Mouse (Mus musculus) bone marrow macrophage, adult 2 months (primary cell): ENCODE measurements around the gene Synrg.

Experiments
- CTCF ChIP-seq: IDR thresholded peaks from 2 replicates; pipeline ENCODE4 v1.5.1; 2012; ENCODE audit warnings: low read depth, mild to moderate bottlenecking, low read length, moderate library complexity
- POLR2A ChIP-seq: IDR thresholded peaks from 2 replicates; pipeline ENCODE4 v1.6.1; 2012; ENCODE audit warnings: mild to moderate bottlenecking, low read depth, low read length, borderline replicate concordance

DNA sequence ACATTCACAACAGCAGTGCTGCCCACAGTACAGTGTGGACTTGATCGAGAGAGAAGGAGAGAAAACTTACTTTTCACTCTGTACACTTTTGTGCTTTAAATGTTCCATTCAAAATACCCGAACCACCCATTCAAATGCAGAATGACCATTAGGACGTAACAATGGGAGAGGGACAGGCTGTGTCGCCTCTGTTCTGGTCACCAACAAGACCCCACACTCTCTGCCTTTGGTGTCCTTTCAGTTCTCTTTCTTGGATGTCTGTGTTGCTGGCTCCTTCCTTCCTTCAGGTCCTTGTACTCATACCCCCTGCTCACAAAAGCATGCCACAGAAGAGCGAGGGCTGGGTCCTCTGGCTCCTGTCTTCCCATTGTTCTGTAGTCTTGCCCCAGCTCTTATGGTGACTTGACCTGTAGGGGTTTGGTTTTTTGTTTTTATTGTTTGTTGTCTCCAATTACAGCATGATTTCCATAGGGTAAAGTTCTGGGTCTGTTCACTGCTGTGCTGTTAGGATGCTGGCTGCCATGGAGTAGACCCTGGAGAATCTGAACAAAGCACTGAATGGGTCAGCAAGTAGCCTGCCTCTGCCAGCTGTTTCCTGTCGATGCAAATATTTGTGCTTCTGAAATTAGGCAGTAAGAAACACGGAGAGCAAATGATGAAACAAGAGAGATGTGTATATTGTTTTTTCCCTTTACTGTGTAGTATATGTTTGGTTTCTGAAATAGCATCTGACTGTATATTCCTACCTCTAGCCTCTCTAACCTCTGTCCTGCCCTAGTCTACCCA, 10.5 kb downstream of the Synrg start:
- TF ChIP-seq CTCF (no peak), POLR2A (no peak)
